Mouse (Mus musculus) cerebellum, postnatal 10 days (tissue): Measurements from ENCODE around the gene Hemk1.
A peak's percentile ranks its signal among the peaks of the same experiment; 100 is the strongest.
"Not testable (repeated sequence)": the region's sequence is repeated elsewhere in the genome, so short reads cannot be mapped to it uniquely, and the experiment has no call there.

Source experiments
- DNase-seq, 2 experiments: peaks; one replicate each; pipeline ENCODE4 v3.0.0; 2021; ENCODE audit warnings: mixed read lengths in 2 of 2

Hemk1 gene

GRCm38 (mm10) chr9:107307099-107307872 is 30.9 kb downstream of the Hemk1 start:
- no peak for DNase-seq

GRCm38 (mm10) chr9:107306673-107307072 is 31.5 kb downstream of the Hemk1 start:
- DNase-seq: not testable (repeated sequence)

- peak; percentile 62 to 64 for DNase-seq
Measured at GRCm38 (mm10) chr9:107305601-107306542, 32.3 kb downstream of the Hemk1 start.

GRCm38 (mm10) chr9:107305012-107305411 is 33.1 kb downstream of the Hemk1 start:
- no peak for DNase-seq

GRCm38 (mm10) chr9:107304383-107304782 is 33.8 kb downstream of the Hemk1 start:
- DNase-seq: no peak

- DNase-seq: no peak
Measured at GRCm38 (mm10) chr9:107303900-107304299, 34.2 kb downstream of the Hemk1 start.

GRCm38 (mm10) chr9:107303121-107303820 is 34.9 kb downstream of the Hemk1 start:
- no peak for DNase-seq

- DNase-seq: no peak
Measured at GRCm38 (mm10) chr9:107302592-107302991, 35.6 kb downstream of the Hemk1 start.

- no peak for DNase-seq
Measured at GRCm38 (mm10) chr9:107301554-107302331, 36.4 kb downstream of the Hemk1 start.

GRCm38 (mm10) chr9:107300224-107300973 is 37.8 kb downstream of the Hemk1 start:
- no peak for DNase-seq

- DNase-seq: no peak
Measured at GRCm38 (mm10) chr9:107299783-107300182, 38.4 kb downstream of the Hemk1 start.

- DNase-seq: no peak
Measured at GRCm38 (mm10) chr9:107298876-107299275, 39.3 kb downstream of the Hemk1 start.

- no peak for DNase-seq
Measured at GRCm38 (mm10) chr9:107298059-107298780, 39.9 kb downstream of the Hemk1 start.

- DNase-seq: no peak
Measured at GRCm38 (mm10) chr9:107297658-107298057, 40.5 kb downstream of the Hemk1 start.

- no peak for DNase-seq
Measured at GRCm38 (mm10) chr9:107297059-107297458, 41.1 kb downstream of the Hemk1 start.

- peak; percentile 96 for DNase-seq
Measured at GRCm38 (mm10) chr9:107296501-107296965, 41.6 kb downstream of the Hemk1 start.

- DNase-seq: no peak
Measured at GRCm38 (mm10) chr9:107296041-107296440, 42.1 kb downstream of the Hemk1 start.

- DNase-seq: no peak
Measured at GRCm38 (mm10) chr9:107296016-107296040, 42.3 kb downstream of the Hemk1 start, which contains the start of gene Cish. Cish (plus strand) TSS chr9:107296026.

GRCm38 (mm10) chr9:107295616-107296015 is 42.5 kb downstream of the Hemk1 start:
- no peak for DNase-seq

- DNase-seq: peak; percentile 95
Measured at GRCm38 (mm10) chr9:107294249-107294648, 43.9 kb downstream of the Hemk1 start.

GRCm38 (mm10) chr9:107290897-107291296 is 47.3 kb downstream of the Hemk1 start:
- DNase-seq: peak; percentile 93 to 96
